Mouse (Mus musculus): ENCODE measurements around the gene Bnip3.

DNA sequence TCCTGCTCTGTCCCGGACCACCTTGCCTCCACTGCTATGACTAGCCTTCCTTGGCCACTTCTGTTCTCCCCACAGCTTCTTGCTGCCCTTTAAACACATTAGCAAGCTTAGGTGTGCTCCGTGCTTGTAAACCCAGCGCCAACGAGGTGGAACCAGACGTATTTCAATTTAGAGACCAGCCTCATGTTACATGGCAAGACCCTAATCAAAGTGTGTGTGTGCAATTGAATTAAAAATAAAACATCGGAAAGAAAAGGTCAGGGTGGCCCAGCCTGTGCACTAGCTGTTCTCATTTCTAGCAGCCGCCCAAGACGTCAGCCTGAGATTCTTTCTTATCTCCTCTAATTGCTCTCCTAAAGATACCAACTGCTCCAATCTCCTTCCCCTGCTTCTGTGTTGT lies 64.2 kb downstream of the Bnip3 start:
- TF ChIP-seq CTCF (IDR thresholded peaks at IDR 0.05; ENCODE audit: borderline replicate concordance, extremely low read depth, insufficient read depth, insufficient read length), result no peak
- TF ChIP-seq POLR2A (IDR thresholded peaks at IDR 0.05; ENCODE audit: borderline replicate concordance, extremely low read depth, insufficient read depth, insufficient read length, poor library complexity, severe bottlenecking), result no peak

Data from brain, embryonic 14.5 days (tissue).